Mouse (Mus musculus) erythroid progenitor cell, adult 5-6 weeks (primary cell): ENCODE measurements around the gene Dok5. TPM values are rescaled to one million over a fixed set of nuclear protein-coding genes. Genes with fewer than 3 reads are reported as not detected.

ENCODE experiments used
- ATAC-seq: replicated peaks from 2 replicates; pipeline ENCODE4 v1.8.0; 2016; ENCODE audit warnings: moderate number of reproducible peaks, mild to moderate bottlenecking, moderate TSS enrichment, inconsistent platforms; ENCODE audit not compliant: poor library complexity, low FRiP score, severe bottlenecking
- total RNA-seq, 2 experiments: library from RNA; stranded (forward) in 1 of 2; stranded (reverse) in 1 of 2; fragments of 150-400 nt in 1 of 2; fragments of 186-747, 209-891 nt in 1 of 2; gene quantifications; 2 replicates each; pipeline versions ENCODE4 v1.2.3 to v1.2.4; 2015 to 2017; ENCODE audit warnings: low replicate concordance in 2 of 2

The Dok5 gene
- total RNA-seq, 2 experiments from 2014 or later, result not detected

- ATAC-seq, result no peak
These were observed 46.0 kb downstream of the Dok5 start for GRCm38 (mm10) chr2:170777572-170777971.

DNA sequence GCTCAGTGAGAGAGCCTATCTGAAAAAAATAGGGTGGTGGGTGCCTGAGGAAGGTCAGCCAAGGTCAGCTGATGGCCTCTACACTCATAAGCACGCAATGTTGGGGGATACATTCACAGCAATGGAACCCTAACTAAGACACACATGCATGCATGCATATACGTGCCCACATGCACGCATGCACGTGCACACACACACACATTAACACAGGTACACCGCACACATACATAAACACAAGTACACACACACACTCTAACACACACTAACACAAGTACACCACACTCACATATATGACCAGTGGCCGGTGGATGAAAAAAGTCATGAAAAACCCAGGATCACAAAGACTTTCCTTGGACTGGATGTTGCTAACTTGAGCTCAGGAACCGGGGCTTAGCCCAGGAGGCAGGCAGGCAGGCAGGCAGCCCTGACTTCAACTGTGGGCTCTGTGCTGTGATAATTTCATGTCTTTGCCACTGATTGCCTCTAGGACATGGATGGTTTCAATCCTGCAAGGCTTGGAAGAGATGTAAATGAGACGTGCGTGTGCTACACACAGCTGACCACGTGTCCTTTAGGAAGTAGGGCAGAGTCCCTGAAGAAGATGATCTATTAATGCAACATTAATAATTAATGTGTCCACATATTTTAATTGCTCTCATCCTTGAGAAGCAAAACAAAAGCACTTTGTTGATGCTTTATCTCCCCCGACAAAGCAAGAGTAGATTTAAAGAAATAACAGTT lies 48.6 kb downstream of the Dok5 start:
- no peak for ATAC-seq

DNA sequence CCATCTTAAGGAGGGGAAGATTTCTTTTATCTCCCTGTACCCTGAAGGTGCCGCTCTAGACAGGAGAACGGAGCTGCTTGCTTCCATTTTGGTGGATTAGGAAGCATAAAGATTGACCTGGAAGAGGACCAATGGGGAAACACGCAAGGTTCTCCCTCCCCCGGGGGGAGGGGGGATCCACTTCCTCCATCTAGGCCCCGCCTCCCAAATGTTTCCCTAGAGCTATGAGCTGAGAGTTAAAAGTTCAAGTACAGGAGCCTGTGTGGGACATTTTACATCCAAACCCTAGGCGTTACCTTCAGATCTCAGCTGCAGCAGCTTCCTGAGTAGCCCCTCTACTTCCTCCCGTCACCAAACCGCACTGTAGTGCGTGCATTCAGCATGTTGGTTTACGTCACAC lies 56.5 kb downstream of the Dok5 start:
- ATAC-seq, result no peak

DNA sequence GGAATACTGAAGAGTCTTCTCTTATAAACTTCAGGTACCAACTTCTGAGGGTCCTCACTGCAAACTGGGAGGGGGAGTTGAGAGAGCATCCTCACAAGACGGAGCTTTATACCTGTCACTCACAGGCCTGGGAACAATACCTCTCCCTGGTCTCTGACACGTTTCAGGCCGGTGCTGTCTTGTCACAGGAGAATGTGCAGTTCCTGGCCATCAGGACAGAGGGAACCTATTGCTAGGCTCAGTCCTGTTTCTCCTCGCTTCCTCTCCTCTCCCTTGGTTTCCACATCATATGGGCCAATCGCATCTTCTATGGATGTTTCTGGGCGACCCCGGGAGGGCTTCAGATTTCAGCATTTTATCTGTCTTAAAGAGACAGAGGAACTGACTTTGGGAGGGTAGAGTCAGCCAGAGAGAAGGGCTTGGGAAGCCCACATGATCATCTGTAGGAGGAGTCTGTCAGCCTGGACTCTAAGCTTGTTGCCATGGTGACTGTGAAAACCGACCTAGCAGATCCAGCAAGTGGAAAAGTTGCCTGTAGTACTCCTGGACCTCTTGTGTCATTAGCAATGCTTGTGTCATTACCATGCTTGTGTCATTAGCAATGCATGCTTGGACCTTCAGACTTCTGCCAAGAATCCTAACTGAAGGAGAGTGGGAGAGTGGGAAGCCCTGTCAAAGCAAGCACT lies 59.9 kb downstream of the Dok5 start:
- no peak for ATAC-seq

DNA sequence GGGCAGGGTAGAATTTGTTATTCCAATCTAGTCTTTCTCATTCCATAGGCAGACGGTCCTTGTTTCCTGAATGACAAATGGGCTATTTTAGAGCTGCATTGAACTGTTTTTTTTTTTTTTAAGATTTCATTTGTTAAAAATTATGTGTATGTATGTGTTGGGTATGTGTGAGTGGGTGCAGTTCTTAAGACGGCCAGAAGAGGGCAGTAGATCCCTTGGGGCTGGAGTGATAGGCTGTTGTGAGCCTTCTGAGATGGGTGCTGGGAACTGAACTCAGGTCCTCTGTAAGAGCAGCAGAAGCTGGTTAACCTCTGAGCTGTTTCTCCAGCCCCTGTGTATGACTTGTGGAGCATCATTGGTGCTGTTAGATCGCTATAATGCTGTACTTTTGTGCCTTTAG lies 63.6 kb downstream of the Dok5 start:
- no peak for ATAC-seq

- no peak for ATAC-seq
These were observed 71.4 kb downstream of the Dok5 start for GRCm38 (mm10) chr2:170802984-170803383.

GRCm38 (mm10) chr2:170807555-170808258 lies 76.1 kb downstream of the Dok5 start:
- no peak for ATAC-seq

- no peak for ATAC-seq
These were observed 76.7 kb downstream of the Dok5 start for GRCm38 (mm10) chr2:170808259-170808789.

DNA sequence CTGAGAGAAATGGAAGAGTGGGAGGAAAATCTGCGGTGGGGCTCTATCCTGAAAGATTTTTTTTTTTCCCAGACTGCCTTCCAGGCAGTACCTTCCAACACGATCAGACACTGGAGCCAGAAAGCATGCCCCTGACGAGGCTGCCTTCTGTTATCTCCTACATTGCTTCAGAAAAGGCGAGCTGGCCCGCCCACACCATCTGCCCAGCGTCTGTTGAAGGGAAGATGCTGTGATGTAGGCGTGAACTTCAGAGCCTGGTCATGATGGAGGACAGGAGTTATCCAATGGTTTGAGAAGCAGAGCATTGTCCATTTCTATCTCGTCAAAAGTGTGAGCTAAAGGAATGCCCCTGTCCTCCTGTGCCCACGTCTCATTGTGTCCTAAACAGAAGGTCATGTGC lies 79.7 kb downstream of the Dok5 start:
- no peak for ATAC-seq

DNA sequence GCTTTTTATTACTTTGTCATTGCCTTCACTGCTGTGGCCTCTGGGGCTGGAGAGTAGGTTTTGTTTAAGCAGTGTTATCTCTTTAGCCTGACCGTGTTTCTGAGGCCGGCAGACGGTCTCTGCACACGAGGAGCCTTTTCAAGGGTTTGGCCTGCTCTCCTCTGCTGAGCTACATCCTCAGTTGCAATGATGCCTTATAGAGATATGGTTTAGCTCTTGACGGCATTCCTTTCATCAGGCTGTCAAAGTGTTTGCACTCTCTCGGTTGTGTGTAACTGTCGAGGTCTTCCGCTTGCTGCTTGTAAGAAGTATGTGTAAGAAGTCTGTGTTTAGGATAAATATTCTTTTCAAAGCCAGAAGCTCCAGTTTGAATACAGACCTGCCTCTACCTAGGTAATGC lies 84.7 kb downstream of the Dok5 start:
- no peak for ATAC-seq

DNA sequence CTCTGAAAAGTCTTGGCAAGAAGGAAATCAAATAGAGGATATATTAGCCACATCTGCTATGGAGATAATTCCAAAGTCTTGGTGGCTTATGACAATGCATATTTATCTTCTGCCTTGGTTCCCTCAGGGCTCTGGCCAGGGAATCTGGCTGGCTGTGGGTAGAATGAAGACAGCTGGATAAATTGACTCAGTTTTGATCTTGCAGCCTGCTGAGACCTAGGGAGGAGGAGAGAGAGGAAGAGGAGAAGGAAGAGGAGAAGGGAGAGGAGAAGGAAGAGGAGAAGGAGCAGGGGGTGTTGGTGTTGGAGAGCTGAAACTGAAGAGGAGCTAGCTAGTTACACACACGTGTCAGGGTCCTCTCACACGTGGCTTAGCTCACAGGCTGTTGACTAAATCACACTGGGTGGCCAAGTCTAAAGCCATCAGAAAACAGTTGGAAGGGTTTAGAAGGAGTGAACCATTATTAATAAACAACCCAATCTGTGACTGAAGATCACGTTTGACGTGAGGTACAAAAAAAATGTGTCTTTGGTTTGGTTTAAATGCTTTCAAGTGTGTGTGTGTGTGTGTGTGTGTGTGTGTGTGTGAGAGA lies 85.6 kb downstream of the Dok5 start:
- no peak for ATAC-seq

DNA sequence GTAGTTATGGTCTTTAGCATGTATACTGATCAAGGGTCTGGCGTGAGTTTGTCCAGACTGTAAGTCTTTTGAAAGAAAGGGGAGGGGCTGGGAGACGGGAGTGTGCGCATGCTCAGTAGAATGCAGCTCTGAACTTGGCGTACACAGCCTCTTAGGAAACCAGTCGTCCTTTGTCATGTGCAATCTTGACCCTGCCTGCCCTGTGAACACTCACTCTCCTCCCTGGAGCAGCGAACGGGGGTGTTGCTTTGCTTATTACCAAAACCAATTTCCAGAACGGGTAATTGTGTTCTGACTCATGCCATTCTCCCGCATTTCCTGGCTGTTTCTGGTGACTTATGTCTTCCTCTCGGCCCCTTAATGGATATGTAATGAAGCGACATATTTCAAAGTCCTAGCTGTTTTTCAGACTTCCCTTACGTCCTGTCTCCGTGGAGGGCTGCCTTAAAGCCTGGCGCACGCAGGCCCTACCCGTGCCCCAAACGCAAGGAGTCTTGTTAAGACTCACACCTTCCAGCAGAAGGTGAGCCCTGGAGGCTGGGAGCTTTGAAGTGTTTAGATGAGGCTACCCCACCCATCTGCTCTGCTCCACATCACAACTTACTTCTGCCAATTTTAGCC lies 95.3 kb downstream of the Dok5 start:
- no peak for ATAC-seq

GRCm38 (mm10) chr2:170828757-170829156 lies 97.2 kb downstream of the Dok5 start:
- ATAC-seq, result no peak

GRCm38 (mm10) chr2:170829191-170829611 lies 97.6 kb downstream of the Dok5 start:
- ATAC-seq, result no peak

- ATAC-seq, result no peak
These were observed 98.4 kb downstream of the Dok5 start for GRCm38 (mm10) chr2:170829988-170830387.

DNA sequence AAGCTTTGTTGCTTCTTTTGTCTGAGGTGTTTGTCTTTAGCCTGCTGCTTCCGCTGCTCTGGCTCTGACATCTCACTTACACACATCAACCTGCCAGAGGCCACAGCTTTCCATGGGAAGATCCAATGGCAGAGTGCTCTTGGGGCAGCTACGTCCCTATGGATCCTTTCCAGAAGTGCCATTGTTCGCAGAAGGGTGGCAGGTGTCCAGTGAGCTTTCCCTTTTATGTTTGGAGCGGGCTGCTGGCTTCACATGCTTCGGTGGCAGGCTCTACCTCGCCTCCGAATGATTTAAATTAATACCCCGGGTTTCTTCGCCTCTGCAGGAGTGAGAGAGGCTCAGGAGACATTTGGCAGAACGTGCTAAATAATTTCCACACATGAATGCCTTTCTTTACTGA lies 105.3 kb downstream of the Dok5 start:
- ATAC-seq, result no peak

GRCm38 (mm10) chr2:170837363-170837762 lies 105.8 kb downstream of the Dok5 start:
- no peak for ATAC-seq

GRCm38 (mm10) chr2:170837824-170838557 lies 106.4 kb downstream of the Dok5 start:
- ATAC-seq, result no peak

DNA sequence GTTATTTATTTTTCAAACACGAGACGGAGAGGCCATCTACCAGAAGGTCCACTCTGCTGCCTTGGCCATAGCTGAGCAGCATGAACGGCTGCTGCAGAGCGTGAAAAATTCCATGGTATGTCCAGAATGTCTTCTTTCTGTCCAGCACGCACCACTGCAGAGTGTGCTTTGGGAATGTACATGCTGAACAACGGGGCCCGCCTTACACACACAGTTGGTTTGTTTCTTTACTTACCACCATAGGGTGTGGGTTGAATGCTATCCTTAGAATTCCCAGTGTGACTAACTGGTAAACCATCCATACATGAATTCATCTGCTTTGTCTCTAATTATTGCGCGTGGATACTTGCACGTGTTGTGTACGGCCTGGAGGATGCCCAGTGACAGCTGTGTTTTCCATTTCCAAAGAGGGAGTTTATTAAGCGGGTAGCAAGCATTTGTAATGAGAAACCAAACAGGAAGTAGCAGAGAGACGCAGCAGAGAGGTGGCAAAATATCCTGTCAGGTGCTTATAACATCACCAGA lies 109.9 kb downstream of the Dok5 start:
- no peak for ATAC-seq
